Mouse (Mus musculus) myocyte (in vitro differentiated cells): ENCODE results near the gene S100a10.

Experiments
- E2F4 ChIP-seq: IDR thresholded peaks from one replicate; pipeline ENCODE4 v1.6.1; 2011; ENCODE audit warnings: mild to moderate bottlenecking, control low read depth, moderate library complexity; ENCODE audit not compliant: insufficient read depth
- MAX ChIP-seq: IDR thresholded peaks from one replicate; pipeline ENCODE4 v1.6.1; 2011; ENCODE audit warnings: low read depth, mild to moderate bottlenecking, control low read depth
- MYOD1 ChIP-seq, 3 experiments: IDR thresholded peaks; one replicate each; pipeline ENCODE4 v1.6.1; 2011; ENCODE audit warnings: control low read depth in 2 of 3, low read depth in 2 of 3, mild to moderate bottlenecking in 2 of 3, moderate library complexity in 1 of 3; ENCODE audit not compliant: insufficient read length in 2 of 3, control insufficient read depth in 1 of 3
- MYOG ChIP-seq, 3 experiments: IDR thresholded peaks; one replicate each; pipeline ENCODE4 v1.6.1; 2011; ENCODE audit warnings: control low read depth in 2 of 3, low read depth in 2 of 3, mild to moderate bottlenecking in 2 of 3; ENCODE audit not compliant: insufficient read length in 2 of 3, control insufficient read depth in 1 of 3, insufficient read depth in 1 of 3
- POLR2A ChIP-seq: IDR thresholded peaks from one replicate; pipeline ENCODE4 v1.6.1; 2011; ENCODE audit warnings: low read depth, mild to moderate bottlenecking, control low read depth, moderate library complexity; ENCODE audit not compliant: insufficient read length
- POLR2AphosphoS2 ChIP-seq: IDR thresholded peaks from one replicate; pipeline ENCODE4 v1.6.1; 2011; ENCODE audit warnings: low read depth, control low read depth; ENCODE audit not compliant: insufficient read length
- REST ChIP-seq: IDR thresholded peaks from one replicate; pipeline ENCODE4 v1.6.1; 2011; ENCODE audit warnings: mild to moderate bottlenecking, control low read depth, moderate library complexity; ENCODE audit not compliant: insufficient read depth, insufficient read length
- SRF ChIP-seq: IDR thresholded peaks from one replicate; pipeline ENCODE4 v1.6.1; 2011; ENCODE audit warnings: low read depth; ENCODE audit not compliant: control insufficient read depth, insufficient read length
- TCF12 ChIP-seq: IDR thresholded peaks from one replicate; pipeline ENCODE4 v1.6.1; 2011; ENCODE audit warnings: mild to moderate bottlenecking, control low read depth; ENCODE audit not compliant: poor library complexity, insufficient read depth, severe bottlenecking
- TCF3 ChIP-seq: IDR thresholded peaks from one replicate; pipeline ENCODE4 v1.6.1; 2011; ENCODE audit warnings: low read depth, control low read depth; ENCODE audit not compliant: insufficient read length
- USF1 ChIP-seq: IDR thresholded peaks from one replicate; pipeline ENCODE4 v1.6.1; 2011; ENCODE audit warnings: low read depth, mild to moderate bottlenecking, control low read depth, moderate library complexity

DNA sequence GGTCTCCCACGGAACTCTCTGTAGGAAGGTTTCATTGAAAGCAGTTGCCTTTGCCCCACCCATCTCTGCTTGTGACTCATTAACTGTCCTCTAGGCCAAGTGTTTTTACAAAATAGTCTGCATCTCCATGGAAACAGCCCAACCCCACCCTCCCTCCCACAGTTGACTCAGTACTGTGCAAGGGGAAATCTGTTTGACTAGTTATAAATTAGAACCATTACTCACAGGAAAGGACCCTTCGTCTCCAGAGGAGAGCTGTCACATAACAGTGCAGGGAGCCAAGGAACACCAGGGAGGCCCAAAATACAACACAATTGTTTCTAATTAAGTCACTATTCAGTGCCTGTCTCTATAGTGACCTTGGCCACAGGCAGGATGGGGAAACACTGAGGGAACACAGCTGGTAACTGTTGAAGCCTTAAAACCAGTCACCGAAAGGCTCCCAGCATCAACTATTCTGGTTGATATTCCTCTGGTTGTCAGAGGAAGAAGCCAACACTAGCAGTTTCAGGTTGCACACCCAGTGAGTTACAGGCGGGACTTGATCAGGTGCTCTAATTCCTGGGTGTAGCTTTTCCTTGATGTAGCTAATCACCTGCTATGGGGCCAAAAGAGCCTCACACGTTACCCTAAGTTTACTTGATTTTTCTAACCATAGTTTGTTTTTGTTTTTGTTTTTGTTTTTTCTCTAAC is 42.5 kb downstream of the S100a10 start:
- TF ChIP-seq POLR2A (no peak), USF1 (no peak), POLR2AphosphoS2 (no peak), E2F4 (no peak), TCF3 (no peak), MYOG (IDR thresholded peaks at IDR 0.05; ENCODE audit: control insufficient read depth in 1 of 3, insufficient read depth in 1 of 3, insufficient read length in 2 of 3, low read depth in 2 of 3) (no peak), MAX (no peak), MYOD1 (IDR thresholded peaks at IDR 0.05; ENCODE audit: control insufficient read depth in 1 of 3, insufficient read length in 2 of 3, low read depth in 2 of 3) (peak in 1 of 3 experiments; percentile 10), TCF12 (no peak), SRF (no peak), REST (no peak)
